Mouse (Mus musculus): ENCODE measurements at regions not wholly inside any gene's neighbourhood (a gene's known extent, or its start where the extent isn't known, plus 50 kb on each side); places are given as distances from the start of the nearest gene placed in this dataset.

GRCm38 (mm10) chr9:97224549-97224948, 113.6 kb upstream of the Slc25a36 start:
- TF ChIP-seq POLR2A (IDR thresholded peaks at IDR 0.05; ENCODE audit: extremely low read depth, insufficient read depth, low read length) (no peak), CTCF (IDR thresholded peaks at IDR 0.05; ENCODE audit: extremely low read depth, insufficient read depth, low read length) (no peak)
- no peaks in the 10 kb centered on the region for H3K4me1 ChIP-seq (ENCODE audit: control insufficient read depth, insufficient read depth, low read length)
- no peak overlapping the region for H3K27ac ChIP-seq (ENCODE audit: insufficient read depth, low read length)
- no peak overlapping the region for H3K4me3 ChIP-seq (ENCODE audit: insufficient read depth, low read length)

GRCm38 (mm10) chr9:97214806-97215205, 103.8 kb upstream of the Slc25a36 start:
- Histone ChIP-seq H3K4me3 (ENCODE audit: insufficient read depth, low read length) (no peak overlapping the region), H3K27ac (ENCODE audit: insufficient read depth, low read length) (no peak overlapping the region), H3K4me1 (ENCODE audit: control insufficient read depth, insufficient read depth, low read length) (no peaks in the 10 kb centered on the region)
- TF ChIP-seq CTCF (IDR thresholded peaks at IDR 0.05; ENCODE audit: extremely low read depth, insufficient read depth, low read length) (no peak), POLR2A (IDR thresholded peaks at IDR 0.05; ENCODE audit: extremely low read depth, insufficient read depth, low read length) (no peak)

- Histone ChIP-seq H3K4me3 (ENCODE audit: insufficient read depth, low read length) (no peak overlapping the region), H3K27ac (ENCODE audit: insufficient read depth, low read length) (no peak overlapping the region), H3K4me1 (ENCODE audit: control insufficient read depth, insufficient read depth, low read length) (no peaks in the 10 kb centered on the region)
- TF ChIP-seq CTCF (IDR thresholded peaks at IDR 0.05; ENCODE audit: extremely low read depth, insufficient read depth, low read length), result no peak
- TF ChIP-seq POLR2A (IDR thresholded peaks at IDR 0.05; ENCODE audit: extremely low read depth, insufficient read depth, low read length), result no peak
Observed at GRCm38 (mm10) chr9:97190321-97190860, 79.4 kb upstream of the Slc25a36 start.

- no peak overlapping the region for H3K27ac ChIP-seq (ENCODE audit: insufficient read depth, low read length)
- no peaks in the 10 kb centered on the region for H3K4me1 ChIP-seq (ENCODE audit: control insufficient read depth, insufficient read depth, low read length)
- TF ChIP-seq POLR2A (IDR thresholded peaks at IDR 0.05; ENCODE audit: extremely low read depth, insufficient read depth, low read length) (no peak), CTCF (IDR thresholded peaks at IDR 0.05; ENCODE audit: extremely low read depth, insufficient read depth, low read length) (no peak)
- H3K4me3 ChIP-seq (ENCODE audit: insufficient read depth, low read length), result no peak overlapping the region
Observed at GRCm38 (mm10) chr9:97189646-97190045, 78.7 kb upstream of the Slc25a36 start.

- no peak for TF ChIP-seq POLR2A (IDR thresholded peaks at IDR 0.05; ENCODE audit: extremely low read depth, insufficient read depth, low read length)
- TF ChIP-seq CTCF (IDR thresholded peaks at IDR 0.05; ENCODE audit: extremely low read depth, insufficient read depth, low read length), result no peak
Observed at GRCm38 (mm10) chr9:97188616-97189330, 77.8 kb upstream of the Slc25a36 start.

GRCm38 (mm10) chr9:97173230-97173951, 62.4 kb upstream of the Slc25a36 start:
- Histone ChIP-seq H3K4me1 (ENCODE audit: control insufficient read depth, insufficient read depth, low read length) (no peaks in the 10 kb centered on the region), H3K4me3 (ENCODE audit: insufficient read depth, low read length) (no peak overlapping the region), H3K27ac (ENCODE audit: insufficient read depth, low read length) (no peak overlapping the region)
- TF ChIP-seq POLR2A (IDR thresholded peaks at IDR 0.05; ENCODE audit: extremely low read depth, insufficient read depth, low read length), result no peak
- TF ChIP-seq CTCF (IDR thresholded peaks at IDR 0.05; ENCODE audit: extremely low read depth, insufficient read depth, low read length), result no peak

More at GRCm38 (mm10) chr9:97188616-97189330, 77.8 kb upstream of the Slc25a36 start:
- H3K27ac ChIP-seq (ENCODE audit: insufficient read depth, low read length), result no peak overlapping the region
- H3K4me3 ChIP-seq (ENCODE audit: insufficient read depth, low read length), result no peak overlapping the region
- H3K4me1 ChIP-seq (ENCODE audit: control insufficient read depth, insufficient read depth, low read length), result no peaks in the 10 kb centered on the region

GRCm38 (mm10) chr9:97172075-97172474, 61.1 kb upstream of the Slc25a36 start:
- H3K4me3 ChIP-seq (ENCODE audit: insufficient read depth, low read length), result no peak overlapping the region
- H3K4me1 ChIP-seq (ENCODE audit: control insufficient read depth, insufficient read depth, low read length), result no peaks in the 10 kb centered on the region
- H3K27ac ChIP-seq (ENCODE audit: insufficient read depth, low read length), result no peak overlapping the region
- TF ChIP-seq CTCF (IDR thresholded peaks at IDR 0.05; ENCODE audit: extremely low read depth, insufficient read depth, low read length), result peak; percentile 40
- no peak for TF ChIP-seq POLR2A (IDR thresholded peaks at IDR 0.05; ENCODE audit: extremely low read depth, insufficient read depth, low read length)

GRCm38 (mm10) chr9:97171484-97171883, 60.5 kb upstream of the Slc25a36 start:
- Histone ChIP-seq H3K27ac (ENCODE audit: insufficient read depth, low read length) (no peak overlapping the region), H3K4me1 (ENCODE audit: control insufficient read depth, insufficient read depth, low read length) (no peaks in the 10 kb centered on the region), H3K4me3 (ENCODE audit: insufficient read depth, low read length) (no peak overlapping the region)
- no peak for TF ChIP-seq POLR2A (IDR thresholded peaks at IDR 0.05; ENCODE audit: extremely low read depth, insufficient read depth, low read length)
- no peak for TF ChIP-seq CTCF (IDR thresholded peaks at IDR 0.05; ENCODE audit: extremely low read depth, insufficient read depth, low read length)

- H3K27ac ChIP-seq (ENCODE audit: insufficient read depth, low read length), result no peak overlapping the region
- TF ChIP-seq CTCF (IDR thresholded peaks at IDR 0.05; ENCODE audit: extremely low read depth, insufficient read depth, low read length) (no peak), POLR2A (IDR thresholded peaks at IDR 0.05; ENCODE audit: extremely low read depth, insufficient read depth, low read length) (no peak)
- H3K4me3 ChIP-seq (ENCODE audit: insufficient read depth, low read length), result no peak overlapping the region
- no peaks in the 10 kb centered on the region for H3K4me1 ChIP-seq (ENCODE audit: control insufficient read depth, insufficient read depth, low read length)
Observed at GRCm38 (mm10) chr9:97170836-97171235, 59.9 kb upstream of the Slc25a36 start.
